Mouse (Mus musculus): ENCODE data around the gene Hddc3. TPM values are rescaled to one million over a fixed set of nuclear protein-coding genes. Genes with fewer than 3 reads are reported as not detected.

Gene Hddc3
- polyA plus RNA-seq, 1 experiment from 2014 or later: 14.7 TPM

GRCm38 (mm10) chr7:80358039-80358438 lies 15.1 kb downstream of the Hddc3 start:
- no peak overlapping the region for H3K4me2 ChIP-seq (replicated peaks)
- H3K4me1 ChIP-seq (replicated peaks): no peaks in the 10 kb centered on the region
- no peak overlapping the region for H3K9ac ChIP-seq
- no peak overlapping the region for H3K27ac ChIP-seq
- no peaks in the 10 kb centered on the region for H3K27me3 ChIP-seq (replicated peaks)
- H3K36me3 ChIP-seq: peaks cover 31% of the 10 kb centered on the region
- no peak for ATAC-seq
- 80% methylated on average over 4 of the region's 4 CpGs for WGBS
- no peaks in the 10 kb centered on the region for H3K9me3 ChIP-seq
- no peak overlapping the region for H3K4me3 ChIP-seq (replicated peaks)

- ATAC-seq: no peak
- Histone ChIP-seq H3K4me2 (replicated peaks) (no peak overlapping the region), H3K27ac (no peak overlapping the region), H3K36me3 (peaks cover 42% of the 10 kb centered on the region), H3K27me3 (replicated peaks) (no peaks in the 10 kb centered on the region), H3K4me1 (replicated peaks) (no peaks in the 10 kb centered on the region), H3K4me3 (replicated peaks) (no peak overlapping the region), H3K9ac (no peak overlapping the region), H3K9me3 (no peaks in the 10 kb centered on the region)
- WGBS: 55% methylated on average over 3 of the region's 3 CpGs
Measured at GRCm38 (mm10) chr7:80360435-80360834, 17.5 kb downstream of the Hddc3 start.

- Histone ChIP-seq H3K27ac (no peak overlapping the region), H3K4me2 (replicated peaks) (no peak overlapping the region), H3K36me3 (peaks cover 37% of the 10 kb centered on the region), H3K4me3 (replicated peaks) (no peak overlapping the region), H3K9ac (no peak overlapping the region), H3K4me1 (replicated peaks) (peaks cover 16% of the 10 kb centered on the region), H3K27me3 (replicated peaks) (no peaks in the 10 kb centered on the region), H3K9me3 (no peaks in the 10 kb centered on the region)
- WGBS: 63% methylated on average over 2 of the region's 2 CpGs
- no peak for ATAC-seq
Measured at GRCm38 (mm10) chr7:80365759-80366158, 22.9 kb downstream of the Hddc3 start.

- no peak overlapping the region for H3K27ac ChIP-seq
- no peak overlapping the region for H3K9ac ChIP-seq
- no peak overlapping the region for H3K4me3 ChIP-seq (replicated peaks)
- H3K27me3 ChIP-seq (replicated peaks): no peaks in the 10 kb centered on the region
- H3K4me2 ChIP-seq (replicated peaks): no peak overlapping the region
- H3K9me3 ChIP-seq: no peaks in the 10 kb centered on the region
- peaks cover 16% of the 10 kb centered on the region for H3K4me1 ChIP-seq (replicated peaks)
- 96% methylated on average over 7 of the region's 7 CpGs for WGBS
- H3K36me3 ChIP-seq: peaks cover 33% of the 10 kb centered on the region
- ATAC-seq: no peak
Measured at GRCm38 (mm10) chr7:80367232-80367631, 24.3 kb downstream of the Hddc3 start.

GRCm38 (mm10) chr7:80368009-80368408 lies 25.1 kb downstream of the Hddc3 start:
- WGBS: 90% methylated on average over 9 of the region's 9 CpGs
- no peak overlapping the region for H3K4me3 ChIP-seq (replicated peaks)

GRCm38 (mm10) chr7:80368635-80369421 lies 25.9 kb downstream of the Hddc3 start:
- Histone ChIP-seq H3K9ac (no peak overlapping the region), H3K4me3 (replicated peaks) (no peak overlapping the region), H3K27me3 (replicated peaks) (no peaks in the 10 kb centered on the region), H3K9me3 (no peaks in the 10 kb centered on the region), H3K4me2 (replicated peaks) (peak overlapping the region; percentile 87), H3K4me1 (replicated peaks) (peaks cover 16% of the 10 kb centered on the region), H3K27ac (0 out of 2 replicates have a peak overlapping the region, but pooled peaks have one; percentile 2), H3K36me3 (peaks cover 29% of the 10 kb centered on the region)
- ATAC-seq: no peak
- 61% methylated on average over 20 of the region's 20 CpGs for WGBS

More at GRCm38 (mm10) chr7:80368009-80368408, 25.1 kb downstream of the Hddc3 start:
- H3K9ac ChIP-seq: no peak overlapping the region
- H3K4me2 ChIP-seq (replicated peaks): no peak overlapping the region
- no peak overlapping the region for H3K27ac ChIP-seq
- peaks cover 33% of the 10 kb centered on the region for H3K36me3 ChIP-seq
- no peaks in the 10 kb centered on the region for H3K27me3 ChIP-seq (replicated peaks)
- no peak for ATAC-seq
- H3K4me1 ChIP-seq (replicated peaks): peaks cover 16% of the 10 kb centered on the region
- H3K9me3 ChIP-seq: no peaks in the 10 kb centered on the region

GRCm38 (mm10) chr7:80369461-80369860 lies 26.6 kb downstream of the Hddc3 start:
- WGBS: 63% methylated on average over 5 of the region's 5 CpGs
- no peak overlapping the region for H3K9ac ChIP-seq

GRCm38 (mm10) chr7:80369967-80370431 lies 27.1 kb downstream of the Hddc3 start:
- WGBS: 32% methylated on average over 4 of the region's 4 CpGs
- Histone ChIP-seq H3K4me1 (replicated peaks) (peaks cover 16% of the 10 kb centered on the region), H3K27me3 (replicated peaks) (no peaks in the 10 kb centered on the region), H3K9ac (peak overlapping the region; percentile 76), H3K27ac (peak overlapping the region; percentile 84; the same call in 1 of the 2 replicates), H3K4me3 (replicated peaks) (peak overlapping the region; percentile 95), H3K9me3 (no peaks in the 10 kb centered on the region), H3K4me2 (replicated peaks) (peak overlapping the region; percentile 87), H3K36me3 (peaks cover 23% of the 10 kb centered on the region)
- peak; percentile 13; the same call in 1 of the 2 replicates for ATAC-seq

More at GRCm38 (mm10) chr7:80369461-80369860, 26.6 kb downstream of the Hddc3 start:
- Histone ChIP-seq H3K4me2 (replicated peaks) (peak overlapping the region; percentile 87), H3K27ac (no peak overlapping the region), H3K4me1 (replicated peaks) (peaks cover 16% of the 10 kb centered on the region), H3K4me3 (replicated peaks) (no peak overlapping the region), H3K27me3 (replicated peaks) (no peaks in the 10 kb centered on the region), H3K9me3 (no peaks in the 10 kb centered on the region), H3K36me3 (peaks cover 23% of the 10 kb centered on the region)
- ATAC-seq: no peak

- peak overlapping the region; percentile 84 for H3K27ac ChIP-seq
- H3K36me3 ChIP-seq: peaks cover 23% of the 10 kb centered on the region
- WGBS: under 1% methylated on average over 31 of the region's 31 CpGs
- H3K4me1 ChIP-seq (replicated peaks): peaks cover 16% of the 10 kb centered on the region
- H3K9ac ChIP-seq: peak overlapping the region; percentile 76
- peak overlapping the region; percentile 87 for H3K4me2 ChIP-seq (replicated peaks)
- peak; percentile 60 for ATAC-seq
- H3K9me3 ChIP-seq: no peaks in the 10 kb centered on the region
- H3K4me3 ChIP-seq (replicated peaks): peak overlapping the region; percentile 95
- H3K27me3 ChIP-seq (replicated peaks): no peaks in the 10 kb centered on the region
Measured at GRCm38 (mm10) chr7:80370649-80371040, 27.7 kb downstream of the Hddc3 start.

GRCm38 (mm10) chr7:80371041-80371751 lies 28.3 kb downstream of the Hddc3 start, which contains the start of gene Man2a2:
TSS of gene Man2a2 (minus strand) at chr7:80371375.
- Histone ChIP-seq H3K27ac (peak within 1 kb of the TSS; percentile 84), H3K4me3 (replicated peaks) (peak within 1 kb of the TSS; percentile 95), H3K9me3 (no peaks in the 10 kb centered on the region), H3K27me3 (replicated peaks) (no peaks in the 10 kb centered on the region), H3K4me1 (replicated peaks) (peaks cover 16% of the 10 kb centered on the region), H3K4me2 (replicated peaks) (peak within 1 kb of the TSS; percentile 87), H3K9ac (peak within 1 kb of the TSS; percentile 76), H3K36me3 (peaks cover 22% of the 10 kb centered on the region)
- ATAC-seq: peak; percentile 76
- under 1% methylated on average over 80 of the region's 86 CpGs for WGBS

GRCm38 (mm10) chr7:80372166-80372565 lies 29.3 kb downstream of the Hddc3 start:
- H3K9ac ChIP-seq: no peak overlapping the region
- no peak for ATAC-seq
- no peaks in the 10 kb centered on the region for H3K27me3 ChIP-seq (replicated peaks)
- H3K36me3 ChIP-seq: peaks cover 12% of the 10 kb centered on the region
- no peaks in the 10 kb centered on the region for H3K9me3 ChIP-seq
- no peak overlapping the region for H3K27ac ChIP-seq
- H3K4me2 ChIP-seq (replicated peaks): no peak overlapping the region
- WGBS: 75% methylated on average over 3 of the region's 3 CpGs
- peaks cover 16% of the 10 kb centered on the region for H3K4me1 ChIP-seq (replicated peaks)
- no peak overlapping the region for H3K4me3 ChIP-seq (replicated peaks)

- no peak overlapping the region for H3K4me3 ChIP-seq (replicated peaks)
- no peaks in the 10 kb centered on the region for H3K27me3 ChIP-seq (replicated peaks)
- H3K9me3 ChIP-seq: no peaks in the 10 kb centered on the region
- 53% methylated on average over 2 of the region's 2 CpGs for WGBS
- H3K36me3 ChIP-seq: peaks cover 7% of the 10 kb centered on the region
- H3K4me1 ChIP-seq (replicated peaks): peaks cover 16% of the 10 kb centered on the region
- H3K9ac ChIP-seq: no peak overlapping the region
- no peak for ATAC-seq
- no peak overlapping the region for H3K4me2 ChIP-seq (replicated peaks)
- no peak overlapping the region for H3K27ac ChIP-seq
Measured at GRCm38 (mm10) chr7:80372667-80373066, 29.8 kb downstream of the Hddc3 start.

Data from intestine, embryonic 15.5 days (tissue).